Mouse (Mus musculus) brain, embryonic 14.5 days (tissue): ENCODE measurements at regions not wholly inside any gene's neighbourhood (a gene's known extent, or its start where the extent isn't known, plus 50 kb on each side); places are given as distances from the start of the nearest gene placed in this dataset.

ENCODE experiments used
- DNase-seq: peaks from one replicate; pipeline ENCODE4 v3.0.0-alpha.2; 2011; ENCODE audit warnings: low read depth
- CTCF ChIP-seq: fragments of 200-500 bp; IDR thresholded peaks from 2 replicates; pipeline ENCODE4 v1.5.1; 2012; ENCODE audit warnings: inconsistent platforms, mild to moderate bottlenecking, moderate library complexity, borderline replicate concordance; ENCODE audit not compliant: insufficient read depth, insufficient read length; ENCODE audit errors: extremely low read depth
- POLR2A ChIP-seq: fragments of 200-500 bp; IDR thresholded peaks from 2 replicates; pipeline ENCODE4 v1.6.1; 2012; ENCODE audit warnings: mild to moderate bottlenecking, inconsistent platforms, borderline replicate concordance; ENCODE audit not compliant: poor library complexity, insufficient read depth, insufficient read length, severe bottlenecking; ENCODE audit errors: extremely low read depth

- TF ChIP-seq CTCF, result no peak
- TF ChIP-seq POLR2A, result no peak
These were observed 235.6 kb upstream of the Cited2 start for GRCm38 (mm10) chr10:17487460-17487859.

GRCm38 (mm10) chr10:17491611-17492305, 231.3 kb upstream of the Cited2 start:
- DNase-seq, result no peak
- no peak for TF ChIP-seq CTCF
- no peak for TF ChIP-seq POLR2A

More at GRCm38 (mm10) chr10:17487460-17487859, 235.6 kb upstream of the Cited2 start:
- no peak for DNase-seq

- no peak for DNase-seq
- TF ChIP-seq POLR2A (no peak), CTCF (no peak)
These were observed 229.9 kb upstream of the Cited2 start for GRCm38 (mm10) chr10:17493137-17493536.

GRCm38 (mm10) chr10:17496831-17497230, 226.2 kb upstream of the Cited2 start:
- TF ChIP-seq POLR2A (no peak), CTCF (no peak)
- no peak for DNase-seq

GRCm38 (mm10) chr10:17510626-17511193, 212.3 kb upstream of the Cited2 start:
- TF ChIP-seq CTCF (no peak), POLR2A (no peak)
- no peak for DNase-seq

- TF ChIP-seq CTCF, result no peak
- no peak for TF ChIP-seq POLR2A
- peak; percentile 49 for DNase-seq
These were observed 211.2 kb upstream of the Cited2 start for GRCm38 (mm10) chr10:17511779-17512335.

GRCm38 (mm10) chr10:17512487-17512886, 210.5 kb upstream of the Cited2 start:
- no peak for DNase-seq
- TF ChIP-seq POLR2A (no peak), CTCF (no peak)

GRCm38 (mm10) chr10:17513756-17514155, 209.3 kb upstream of the Cited2 start:
- TF ChIP-seq POLR2A (no peak), CTCF (no peak)
- no peak for DNase-seq

- TF ChIP-seq CTCF, result no peak
- TF ChIP-seq POLR2A, result no peak
- no peak for DNase-seq
These were observed 206.9 kb upstream of the Cited2 start for GRCm38 (mm10) chr10:17516068-17516467.

- no peak for TF ChIP-seq CTCF
- TF ChIP-seq POLR2A, result no peak
These were observed 204.4 kb upstream of the Cited2 start for GRCm38 (mm10) chr10:17518423-17519175.

GRCm38 (mm10) chr10:17522026-17522541, 200.9 kb upstream of the Cited2 start:
- TF ChIP-seq POLR2A, result no peak
- TF ChIP-seq CTCF, result no peak
- DNase-seq, result peak; percentile 57

More at GRCm38 (mm10) chr10:17518423-17519175, 204.4 kb upstream of the Cited2 start:
- no peak for DNase-seq

GRCm38 (mm10) chr10:17523558-17524328, 199.3 kb upstream of the Cited2 start:
- no peak for DNase-seq
- TF ChIP-seq POLR2A (no peak), CTCF (no peak)
